Mouse (Mus musculus): ENCODE results near the gene Epha8. TPM values are rescaled to one million over a fixed set of nuclear protein-coding genes. Genes with fewer than 3 reads are reported as not detected.

Epha8 gene
- total RNA-seq, 2 experiments from 2014 or later = not detected

GRCm38 (mm10) chr4:136960581-136960980, 4.0 kb upstream of the Epha8 start:
- intact Hi-C loops (cut with DNase I) = no loop called here
- DNase-seq = no peak

GRCm38 (mm10) chr4:136960068-136960467, 3.5 kb upstream of the Epha8 start:
- DNase-seq = no peak
- intact Hi-C loops (cut with DNase I) = no loop called here

- intact Hi-C loops (cut with DNase I) = no loop called here
Observed at GRCm38 (mm10) chr4:136954562-136954961, 2.1 kb downstream of the Epha8 start.

GRCm38 (mm10) chr4:136949266-136949989, 7.2 kb downstream of the Epha8 start:
- intact Hi-C loops (cut with DNase I) = no loop called here
- peak; percentile 55 to 59 for DNase-seq

More at GRCm38 (mm10) chr4:136954562-136954961, 2.1 kb downstream of the Epha8 start:
- no peak for DNase-seq

GRCm38 (mm10) chr4:136945397-136945796, 11.2 kb downstream of the Epha8 start:
- intact Hi-C loops (cut with DNase I) = no loop called here
- DNase-seq = no peak

- no peak for DNase-seq
- intact Hi-C loops (cut with DNase I) = loop anchor here (5.0 kb wide), 1 partner anchor 33 kb away; no protein-coding TSS in a partner anchor
Observed at GRCm38 (mm10) chr4:136944558-136945350, 11.9 kb downstream of the Epha8 start.

GRCm38 (mm10) chr4:136943175-136943574, 13.4 kb downstream of the Epha8 start:
- DNase-seq = no peak
- intact Hi-C loops (cut with DNase I) = loop anchor here (5.0 kb wide), 1 partner anchor 34 kb away; no protein-coding TSS in a partner anchor

- intact Hi-C loops (cut with DNase I) = loop anchor here (5.0 kb wide), 1 partner anchor 35 kb away; no protein-coding TSS in a partner anchor
- DNase-seq = peak; percentile 57 to 60
Observed at GRCm38 (mm10) chr4:136942761-136943160, 13.9 kb downstream of the Epha8 start.

- no peak for DNase-seq
- intact Hi-C loops (cut with DNase I) = no loop called here
Observed at GRCm38 (mm10) chr4:136937935-136938334, 18.7 kb downstream of the Epha8 start.

GRCm38 (mm10) chr4:136937344-136937743, 19.3 kb downstream of the Epha8 start:
- intact Hi-C loops (cut with DNase I) = no loop called here

GRCm38 (mm10) chr4:136934746-136935613, 21.6 kb downstream of the Epha8 start:
- intact Hi-C loops (cut with DNase I) = no loop called here
- peak in 1 of 2 experiments; percentile 19 for DNase-seq

More at GRCm38 (mm10) chr4:136937344-136937743, 19.3 kb downstream of the Epha8 start:
- no peak for DNase-seq

- intact Hi-C loops (cut with DNase I) = no loop called here
- DNase-seq = no peak
Observed at GRCm38 (mm10) chr4:136930474-136930873, 26.1 kb downstream of the Epha8 start.

- DNase-seq = peak in 1 of 2 experiments; percentile 32
Observed at GRCm38 (mm10) chr4:136928928-136929327, 27.7 kb downstream of the Epha8 start.

GRCm38 (mm10) chr4:136925804-136926203, 30.8 kb downstream of the Epha8 start:
- DNase-seq = no peak
- intact Hi-C loops (cut with DNase I) = no loop called here

More at GRCm38 (mm10) chr4:136928928-136929327, 27.7 kb downstream of the Epha8 start:
- intact Hi-C loops (cut with DNase I) = no loop called here

GRCm38 (mm10) chr4:136924529-136924928, 32.1 kb downstream of the Epha8 start:
- intact Hi-C loops (cut with DNase I) = no loop called here
- peak; percentile 78 to 87 for DNase-seq

- intact Hi-C loops (cut with DNase I) = no loop called here
- no peak for DNase-seq
Observed at GRCm38 (mm10) chr4:136919526-136919925, 37.1 kb downstream of the Epha8 start.

GRCm38 (mm10) chr4:136918834-136919233, 37.8 kb downstream of the Epha8 start:
- intact Hi-C loops (cut with DNase I) = no loop called here
- DNase-seq = no peak

- DNase-seq = no peak
- intact Hi-C loops (cut with DNase I) = no loop called here
Observed at GRCm38 (mm10) chr4:136917165-136917524, 39.5 kb downstream of the Epha8 start.

- intact Hi-C loops (cut with DNase I) = no loop called here
- no peak for DNase-seq
Observed at GRCm38 (mm10) chr4:136916359-136917164, 40.1 kb downstream of the Epha8 start.

- intact Hi-C loops (cut with DNase I) = no loop called here
- DNase-seq = no peak
Observed at GRCm38 (mm10) chr4:136912841-136913240, 43.8 kb downstream of the Epha8 start.

All from heart, postnatal 10 days (tissue).